Mouse (Mus musculus) ES-E14 (cell line): ENCODE measurements around the gene Gm38392.

Experiments used
- CHD2 ChIP-seq: IDR thresholded peaks from 2 replicates; pipeline ENCODE4 v1.6.1; 2014; ENCODE audit warnings: mild to moderate bottlenecking, low read depth, low read length, inconsistent platforms
- HCFC1 ChIP-seq: IDR thresholded peaks from 2 replicates; pipeline ENCODE4 v1.6.1; 2012; ENCODE audit warnings: low read length, inconsistent platforms, borderline replicate concordance; ENCODE audit not compliant: insufficient read depth
- MAFK ChIP-seq: IDR thresholded peaks from 2 replicates; pipeline ENCODE4 v1.6.1; 2014; ENCODE audit warnings: mild to moderate bottlenecking, low read depth, low read length, inconsistent platforms; ENCODE audit not compliant: insufficient read depth
- ZC3H11A ChIP-seq: IDR thresholded peaks from 2 replicates; pipeline ENCODE4 v1.6.1; 2012; ENCODE audit warnings: low read depth, mild to moderate bottlenecking, inconsistent platforms, low read length, borderline replicate concordance

GRCm38 (mm10) chr3:88214971-88215552 is 71.9 kb downstream of the Gm38392 start:
- TF ChIP-seq CHD2 (no peak), ZC3H11A (no peak), MAFK (no peak), HCFC1 (no peak)
